Mouse (Mus musculus) ES-Bruce4 (cell line): ENCODE measurements at regions not wholly inside any gene's neighbourhood (a gene's known extent, or its start where the extent isn't known, plus 50 kb on each side); places are given as distances from the start of the nearest gene placed in this dataset.

Source experiments
- CTCF ChIP-seq: IDR thresholded peaks from one replicate; pipeline ENCODE4 v1.8.1; 2011; ENCODE audit warnings: low read depth, low read length
- EP300 ChIP-seq: IDR thresholded peaks from 2 replicates; pipeline ENCODE4 v1.6.1; 2011; ENCODE audit warnings: low read depth, low read length; ENCODE audit not compliant: insufficient read depth
- POLR2A ChIP-seq: IDR thresholded peaks from one replicate; pipeline ENCODE4 v1.8.1; 2011; ENCODE audit warnings: low read length; ENCODE audit not compliant: insufficient read depth

DNA sequence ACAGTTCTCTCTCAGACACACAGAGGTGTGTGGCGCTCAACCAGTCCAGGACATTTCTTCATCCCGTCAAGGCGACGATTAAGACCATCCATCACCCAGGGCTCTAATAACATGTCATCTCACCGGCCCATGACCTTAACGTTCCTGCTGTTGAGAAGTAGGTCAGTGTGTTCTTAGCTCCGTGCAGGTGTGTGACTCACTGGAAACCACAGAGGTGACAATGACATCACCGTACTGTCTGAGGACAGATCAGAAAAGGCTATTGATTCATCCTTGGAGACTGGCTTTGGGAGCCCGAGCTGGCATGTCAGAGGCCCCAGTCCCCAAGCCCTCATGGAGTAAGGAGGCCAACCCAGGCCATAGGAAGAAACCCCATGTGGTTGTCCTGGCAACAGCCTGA, 109.3 kb upstream of the Sulf2 start:
- no peak for TF ChIP-seq EP300
- no peak for TF ChIP-seq POLR2A
- no peak for TF ChIP-seq CTCF
